Mouse (Mus musculus): Measurements from ENCODE around the gene Tfpi.
"Not testable (repeated sequence)": the region's sequence is repeated elsewhere in the genome, so short reads cannot be mapped to it uniquely, and the experiment has no call there.

Tfpi gene

GRCm38 (mm10) chr2:84388537-84388936, 88.0 kb downstream of the Tfpi start:
- not testable (repeated sequence) for DNase-seq (ENCODE audit: low spot score in 2 of 2)

DNA sequence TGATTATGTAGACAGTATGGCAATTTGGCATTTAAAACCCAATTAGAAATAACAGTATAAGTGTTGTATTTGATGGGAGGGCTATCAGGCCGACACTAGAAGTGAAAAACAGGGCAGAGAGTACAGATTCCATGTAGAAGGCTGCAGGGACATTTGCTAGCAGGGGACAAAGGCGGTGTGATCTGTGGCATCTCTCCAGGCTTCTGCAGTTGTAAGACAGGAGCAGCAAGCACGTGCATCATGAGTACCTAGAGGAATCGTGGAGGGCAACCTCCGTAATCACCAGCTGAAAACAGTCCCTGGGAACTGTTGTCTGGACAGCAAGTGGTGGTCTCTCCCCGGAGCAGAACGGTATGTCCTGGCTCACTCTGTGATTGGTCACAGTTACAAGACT, 88.6 kb downstream of the Tfpi start:
- DNase-seq (ENCODE audit: low spot score in 2 of 2) = no peak

DNA sequence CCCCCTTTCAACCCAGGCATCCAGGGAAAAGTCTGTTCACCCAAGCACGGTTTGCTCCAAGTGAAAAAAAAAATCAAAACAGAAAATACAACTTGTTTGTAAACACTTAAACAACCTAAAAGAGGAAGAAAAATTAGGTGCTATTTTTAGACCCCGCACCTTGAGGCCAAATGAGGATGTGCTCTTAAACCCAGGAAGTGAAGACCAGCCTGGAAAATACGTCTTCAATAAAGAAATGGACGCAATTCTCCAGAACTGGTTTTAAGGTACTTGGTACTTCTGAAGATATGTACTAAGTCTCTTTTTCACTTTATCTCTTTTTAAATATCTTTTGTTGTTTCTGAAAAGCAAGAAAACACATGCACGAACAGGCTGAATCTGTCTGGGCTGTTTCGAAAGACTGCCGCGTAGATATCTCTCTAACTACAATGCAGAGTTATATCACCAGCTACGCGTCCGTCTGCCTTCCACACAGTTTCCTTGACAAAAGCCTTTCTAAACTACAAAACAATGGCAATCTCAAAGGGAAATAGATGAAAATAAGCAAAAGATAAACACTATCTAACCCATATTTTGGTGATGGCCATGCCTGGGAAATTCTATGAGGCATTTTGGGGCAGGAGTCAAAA, 89.1 kb downstream of the Tfpi start:
- DNase-seq (ENCODE audit: low spot score in 2 of 2) = no peak

- DNase-seq (ENCODE audit: low spot score in 2 of 2) = no peak
Observed at GRCm38 (mm10) chr2:84386563-84387393, 89.8 kb downstream of the Tfpi start.

DNA sequence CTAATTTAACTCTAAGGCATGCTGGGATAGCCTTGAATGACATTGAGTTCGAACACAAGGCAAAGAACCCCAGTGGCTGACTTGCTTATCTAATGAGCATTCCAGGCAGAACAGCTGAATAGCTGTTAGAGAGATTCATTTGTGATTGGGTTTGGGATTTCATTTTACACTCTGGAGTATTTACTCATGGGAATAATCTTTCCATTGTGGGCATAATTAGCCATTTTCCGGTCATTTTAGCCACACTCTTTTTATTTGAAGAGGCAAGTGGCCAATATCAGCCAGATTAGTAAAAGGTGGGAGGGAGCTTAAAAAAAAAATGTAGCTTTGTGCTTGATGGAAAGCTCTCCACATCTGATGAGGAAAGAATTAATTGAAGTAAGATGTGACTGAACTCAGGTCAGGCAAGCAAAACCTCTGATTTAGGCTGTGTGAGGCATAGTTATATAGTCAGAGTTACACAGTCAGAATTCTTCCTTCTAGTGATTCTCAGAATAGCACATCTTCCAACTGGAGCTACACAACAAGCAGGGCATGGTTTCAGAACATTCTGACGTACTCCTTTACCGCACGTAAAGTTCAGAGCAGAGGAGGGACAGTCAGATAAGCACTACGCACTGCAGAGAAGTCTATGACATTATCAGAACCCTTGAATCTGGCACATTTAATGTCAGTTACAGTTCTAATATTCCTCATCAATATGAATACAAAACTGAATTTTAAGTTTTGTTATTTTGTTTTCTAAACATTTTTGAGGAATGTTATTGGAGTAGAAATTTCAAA, 91.5 kb downstream of the Tfpi start:
- DNase-seq (ENCODE audit: low spot score in 2 of 2) = no peak

GRCm38 (mm10) chr2:84383828-84384227, 92.7 kb downstream of the Tfpi start:
- DNase-seq (ENCODE audit: low spot score in 2 of 2) = no peak

Measured in thymus, postnatal 10 days (tissue).